Comparison of ENCODE assay signal across 12 mouse cellular contexts in the genomic region with DNA sequence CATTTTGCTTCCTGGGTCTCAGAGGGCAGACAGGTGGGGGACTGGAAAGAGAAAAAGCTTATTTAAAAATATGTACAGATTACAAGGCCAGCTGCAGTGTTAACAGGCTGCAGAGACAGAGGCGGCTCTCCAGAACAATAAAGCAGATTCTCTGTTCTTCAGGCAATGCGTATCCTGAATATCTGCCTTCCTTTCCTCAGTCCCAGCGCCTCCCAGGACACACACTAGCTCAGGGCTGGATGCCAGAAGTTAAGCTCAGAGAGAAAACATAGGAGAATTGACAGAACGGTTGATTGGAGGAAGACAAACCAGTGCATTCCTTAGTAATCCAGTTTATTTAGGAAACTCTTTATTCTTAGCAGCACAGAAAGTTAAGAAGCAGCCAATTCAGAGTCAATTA.
A peak's percentile ranks its signal among the peaks of the same experiment; 100 is the strongest.
DNase-seq lines count a peak whose midpoint lies in the region; ATAC-seq and TF ChIP-seq lines count a peak whose summit lies in the region.
"Had no signal": no experiment of that assay in that cellular context is flagged by ENCODE, and none has a peak within 500 bp of the region (broad histone marks: within the 10 kb centered on the region; RNA-seq: fewer than 3 reads in every experiment).

No protein-coding gene starts in this region.

- H3K9ac ChIP-seq in heart, adult 2 months (ENCODE audit: low read depth, low read length) = no peak overlapping the region
- H3K9ac ChIP-seq in lung, embryonic 16.5 days (ENCODE audit: low read length) = no peak overlapping the region
- 0 out of 2 replicates have a peak overlapping the region, but pooled peaks have one; percentile 32 for H3K9ac ChIP-seq in heart, embryonic 12.5 days
- H3K9ac ChIP-seq: limb, embryonic 13.5 days had no signal

- ATAC-seq in lung, embryonic 16.5 days (ENCODE audit: low read depth) = peak; percentile 52; the same call in 1 of the 2 replicates
- ATAC-seq in heart, embryonic 12.5 days (ENCODE audit: insufficient number of reproducible peaks, low FRiP score) = no peak
- ATAC-seq: forebrain, embryonic 16.5 days had no signal

- no peaks in the 10 kb centered on the region for H3K79me2 ChIP-seq in heart, adult 2 months (replicated peaks; ENCODE audit: control insufficient read depth, insufficient read depth, low read length)
- no peaks in the 10 kb centered on the region for H3K79me2 ChIP-seq in myocyte (ENCODE audit: control insufficient read depth, insufficient read depth)

- H3K9me3 ChIP-seq in lung, embryonic 16.5 days (ENCODE audit: control insufficient read depth, low read length) = no peaks in the 10 kb centered on the region
- H3K9me3 ChIP-seq in heart, embryonic 12.5 days (replicated peaks) = no peaks in the 10 kb centered on the region
- H3K9me3 ChIP-seq: limb, embryonic 13.5 days had no signal

- peaks cover 6% of the 10 kb centered on the region for H3K36me3 ChIP-seq in heart, adult 2 months (ENCODE audit: control insufficient read depth, insufficient read depth, low read length)
- H3K36me3 ChIP-seq in lung, embryonic 16.5 days (ENCODE audit: control insufficient read depth, insufficient read depth, low read length) = no peaks in the 10 kb centered on the region
- H3K36me3 ChIP-seq in heart, embryonic 12.5 days = peaks cover 4% of the 10 kb centered on the region
- H3K36me3 ChIP-seq in myocyte (ENCODE audit: control insufficient read depth, insufficient read depth) = no peaks in the 10 kb centered on the region

- no peaks in the 10 kb centered on the region for H3K27me3 ChIP-seq in heart, adult 2 months (ENCODE audit: control insufficient read depth, insufficient read depth, low read length)
- H3K27me3 ChIP-seq in lung, embryonic 16.5 days (ENCODE audit: control insufficient read depth, insufficient read depth, low read depth, low read length) = no peaks in the 10 kb centered on the region
- H3K27me3 ChIP-seq in heart, embryonic 12.5 days (replicated peaks) = no peaks in the 10 kb centered on the region
- H3K27me3 ChIP-seq in myocyte (ENCODE audit: control insufficient read depth, insufficient read depth, insufficient read length) = no peaks in the 10 kb centered on the region
- H3K27me3 ChIP-seq: CH12.LX; limb, embryonic 13.5 days had no signal

- no peak for TF ChIP-seq EP300 in heart, adult 2 months (IDR thresholded peaks at IDR 0.05; ENCODE audit: insufficient read depth, low read depth, low read length)

- intact Hi-C loops in heart, adult 2 months (cut with DNase I) = no loop called here

- H3K4me3 ChIP-seq in heart, adult 2 months = no peak overlapping the region
- no peak overlapping the region for H3K4me3 ChIP-seq in lung, embryonic 16.5 days (ENCODE audit: low read length)
- H3K4me3 ChIP-seq in lung, adult 2 months (replicated peaks; ENCODE audit: extremely low read depth, low read depth, low read length) = no peak overlapping the region
- no peak overlapping the region for H3K4me3 ChIP-seq in heart, embryonic 12.5 days
- no peak overlapping the region for H3K4me3 ChIP-seq in myocyte
- H3K4me3 ChIP-seq: limb, embryonic 13.5 days had no signal

- TF ChIP-seq CTCF in heart, adult 2 months (IDR thresholded peaks at IDR 0.05) = no peak
- no peak for TF ChIP-seq CTCF in lung, adult 2 months (IDR thresholded peaks at IDR 0.05; ENCODE audit: insufficient read depth, low read length)

- TF ChIP-seq POLR2A in heart, adult 2 months (IDR thresholded peaks at IDR 0.05; ENCODE audit: insufficient read depth, low read depth, low read length) = no peak
- TF ChIP-seq POLR2A in lung, adult 2 months (IDR thresholded peaks at IDR 0.05; ENCODE audit: borderline replicate concordance, extremely low read depth, low read depth, low read length) = no peak
- no peak for TF ChIP-seq POLR2A in myocyte (IDR thresholded peaks at IDR 0.05; ENCODE audit: insufficient read length, low read depth)

- 14% methylated on average over 4 of the region's 4 CpGs for WGBS in heart, adult 2 months
- 49% methylated on average over 4 of the region's 4 CpGs for WGBS in lung, embryonic 16.5 days
- 43% methylated on average over 4 of the region's 4 CpGs for WGBS in lung, adult 2 months
- WGBS in heart, embryonic 12.5 days = 38% methylated on average over 4 of the region's 4 CpGs

- H3K4me2 ChIP-seq in lung, embryonic 16.5 days (ENCODE audit: low read depth, low read length) = no peak overlapping the region; the same call in 1 of the 2 replicates
- H3K4me2 ChIP-seq in heart, embryonic 12.5 days = peak overlapping the region; percentile 32; the same call in 1 of the 2 replicates
- peak overlapping the region; percentile 36 for H3K4me2 ChIP-seq in myocyte (ENCODE audit: low read depth)
- H3K4me2 ChIP-seq: limb, embryonic 13.5 days had no signal

- peaks cover 11% of the 10 kb centered on the region for H3K4me1 ChIP-seq in heart, adult 2 months (ENCODE audit: control insufficient read depth, insufficient read depth, low read length)
- peaks cover 10% of the 10 kb centered on the region for H3K4me1 ChIP-seq in lung, embryonic 16.5 days (replicated peaks; ENCODE audit: control insufficient read depth, insufficient read depth, low read length)
- H3K4me1 ChIP-seq in lung, adult 2 months (ENCODE audit: control insufficient read depth, insufficient read depth, low read length) = no peaks in the 10 kb centered on the region
- peaks cover 35% of the 10 kb centered on the region for H3K4me1 ChIP-seq in heart, embryonic 12.5 days (replicated peaks)

- no peak for DNase-seq in heart, adult 2 months
- DNase-seq in heart, adult 9 months (ENCODE audit: low spot score in 2 of 2) = no peak
- no peak for DNase-seq in lung, adult 2 months
- no peak for DNase-seq in liver
- DNase-seq: cerebellum, adult 11 months; gastrocnemius, postnatal 36 days had no signal

- H3ac ChIP-seq in myocyte (ENCODE audit: control insufficient read depth, insufficient read length) = no peak overlapping the region

- peak overlapping the region; percentile 65 for H3K27ac ChIP-seq in heart, adult 2 months
- H3K27ac ChIP-seq in lung, embryonic 16.5 days (ENCODE audit: low read length) = no peak overlapping the region
- H3K27ac ChIP-seq in heart, embryonic 12.5 days (ENCODE audit: poor library complexity, severe bottlenecking) = peak overlapping the region; percentile 46
- H3K27ac ChIP-seq: limb, embryonic 13.5 days had no signal

TF ChIP-seq in myocyte, 11 proteins besides CTCF, POLR2A, EP300 and RAD21:
- no peak for TF ChIP-seq MYOG (IDR thresholded peaks at IDR 0.05; ENCODE audit: control insufficient read depth in 1 of 3, insufficient read depth in 1 of 3, insufficient read length in 2 of 3, low read depth in 2 of 3)
- TF ChIP-seq MAX (IDR thresholded peaks at IDR 0.05; ENCODE audit: low read depth) = no peak
